Mouse (Mus musculus) liver (tissue): ENCODE results near the gene Nol6.

Experiments
- DNase-seq: peaks from one replicate; pipeline ENCODE4 v3.0.0-alpha.2; 2020; ENCODE audit warnings: mixed read lengths

Gene Nol6

GRCm38 (mm10) chr4:41078726-41079125, 45.5 kb downstream of the Nol6 start:
- DNase-seq = no peak

- DNase-seq = no peak
Measured at GRCm38 (mm10) chr4:41074461-41074860, 49.8 kb downstream of the Nol6 start.

DNA sequence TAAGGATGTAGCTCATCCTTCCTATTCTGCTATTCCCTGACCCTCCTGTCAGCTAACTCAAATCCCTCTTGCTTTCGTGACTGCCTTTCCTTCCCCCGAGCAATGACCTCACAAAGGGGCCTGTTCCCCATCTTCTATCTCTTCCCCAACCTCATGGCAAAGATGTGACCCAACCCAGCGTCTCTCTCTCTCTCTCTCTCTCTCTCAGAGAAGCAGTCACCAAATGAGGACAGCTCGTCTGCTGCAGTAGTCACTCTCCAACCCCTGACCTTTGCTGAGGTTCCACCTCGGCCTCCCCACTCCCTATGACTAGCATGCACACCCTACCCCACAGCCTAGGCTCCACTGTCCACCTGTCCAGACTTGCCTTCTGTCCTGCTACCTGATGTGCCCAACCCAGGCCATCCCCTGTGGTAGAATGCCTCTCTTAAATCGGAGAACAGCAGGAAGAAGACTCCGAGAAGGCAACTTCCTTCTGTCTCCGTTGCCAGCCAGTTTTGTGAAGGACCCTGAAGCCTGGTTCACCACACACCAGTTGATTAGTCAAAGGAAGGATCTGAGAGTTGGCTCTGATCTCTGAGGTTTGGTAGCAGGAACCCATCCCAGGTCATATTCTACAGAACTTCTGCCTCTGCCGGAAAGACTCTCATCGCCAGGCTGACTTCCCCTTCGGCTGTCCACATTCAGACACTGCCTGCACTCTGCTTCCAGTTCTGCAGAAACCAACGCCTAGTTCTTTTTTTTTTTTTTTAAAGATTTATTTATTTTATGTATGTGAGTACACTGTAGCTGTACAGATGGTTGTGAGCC, 51.0 kb downstream of the Nol6 start:
- no peak for DNase-seq

- DNase-seq = no peak
Measured at GRCm38 (mm10) chr4:41071500-41072429, 52.5 kb downstream of the Nol6 start.

DNA sequence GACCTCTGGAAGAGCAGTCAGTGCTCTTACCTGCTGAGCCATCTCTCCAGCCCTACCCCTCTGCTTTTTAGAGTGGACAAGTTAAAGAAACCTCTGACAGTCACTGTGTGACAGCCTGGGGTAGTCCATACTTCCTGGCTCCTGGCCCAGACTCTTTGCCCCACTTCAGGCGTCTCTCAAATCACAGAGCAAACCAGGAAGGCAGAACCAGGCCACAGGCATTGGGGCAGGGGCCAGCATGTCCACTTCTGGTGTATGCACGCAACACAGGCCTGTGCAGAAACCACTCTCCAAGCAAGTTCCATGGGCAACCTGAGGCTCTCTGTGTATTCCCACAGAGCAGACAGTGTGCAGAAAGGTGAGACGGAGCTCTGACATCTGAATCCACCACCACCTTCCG, 59.1 kb downstream of the Nol6 start:
- DNase-seq = no peak
